Mouse (Mus musculus): ENCODE measurements at regions not wholly inside any gene's neighbourhood (a gene's known extent, or its start where the extent isn't known, plus 50 kb on each side); places are given as distances from the start of the nearest gene placed in this dataset.

- TF ChIP-seq CTCF (IDR thresholded peaks at IDR 0.05; ENCODE audit: insufficient read depth, low read depth, low read length) = no peak
- no peak for TF ChIP-seq POLR2A (IDR thresholded peaks at IDR 0.05; ENCODE audit: insufficient read depth, low read depth, low read length)
Observed at GRCm38 (mm10) chr4:55292277-55292676, 57.6 kb upstream of the Rad23b start.
